ENCODE assay signal across 11 mouse cellular contexts in the genomic region with DNA sequence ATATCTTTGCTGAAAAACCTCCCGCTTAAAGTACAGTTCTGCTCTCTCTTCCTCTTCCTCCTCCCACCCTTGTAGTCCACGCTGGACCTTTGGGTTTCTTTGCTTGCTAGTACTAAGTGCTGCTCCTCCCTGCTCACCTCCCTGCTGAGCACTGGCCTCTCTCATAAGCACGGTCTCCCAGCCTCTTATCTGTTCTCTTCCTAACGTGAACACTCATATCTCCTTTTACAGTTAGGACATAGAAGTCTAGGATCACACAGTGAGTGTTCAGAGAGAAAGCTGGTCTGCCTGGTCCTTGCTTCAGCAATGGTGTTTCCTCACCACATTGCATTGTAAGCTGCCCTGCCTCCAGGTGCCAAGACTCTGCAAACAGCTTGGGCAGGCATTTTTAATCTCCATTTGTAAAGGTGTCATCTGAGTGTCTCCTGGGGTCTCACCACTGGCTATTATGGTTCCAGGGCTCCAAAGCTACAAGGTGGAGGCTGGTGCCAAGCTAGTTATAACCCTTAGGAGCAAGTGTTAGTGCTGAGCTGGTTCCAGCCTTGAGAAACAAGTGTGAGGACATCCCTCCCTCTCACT.
DNase-seq lines count a peak whose midpoint lies in the region; ATAC-seq lines count a peak whose summit lies in the region.
"Had no signal": no experiment of that assay in that cellular context is flagged by ENCODE, and none has a peak within 500 bp of the region (broad histone marks: within the 10 kb centered on the region; RNA-seq: fewer than 3 reads in every experiment).

No protein-coding gene starts in this region.

- peak overlapping the region; percentile 31 for H3K27ac ChIP-seq in lung, embryonic 16.5 days (ENCODE audit: low read length)
- H3K27ac ChIP-seq in heart, embryonic 16.5 days (ENCODE audit: low read length), result peak overlapping the region; percentile 96
- H3K27ac ChIP-seq: midbrain, embryonic 10.5 days had no signal

- H3K4me2 ChIP-seq in lung, embryonic 16.5 days (ENCODE audit: low read depth, low read length), result no peak overlapping the region
- H3K4me2 ChIP-seq in heart, embryonic 16.5 days (ENCODE audit: low read depth, low read length), result no peak overlapping the region

- H3K4me1 ChIP-seq in lung, embryonic 16.5 days (replicated peaks; ENCODE audit: control insufficient read depth, insufficient read depth, low read length), result peaks cover 37% of the 10 kb centered on the region
- peaks cover 41% of the 10 kb centered on the region for H3K4me1 ChIP-seq in heart, embryonic 16.5 days (ENCODE audit: control insufficient read depth, insufficient read depth, low read length)

- no peak overlapping the region for H3K9ac ChIP-seq in lung, embryonic 16.5 days (ENCODE audit: low read length)
- H3K9ac ChIP-seq in heart, embryonic 16.5 days (ENCODE audit: low read length), result no peak overlapping the region

- no peak for ATAC-seq in lung, embryonic 16.5 days (ENCODE audit: low read depth)
- no peak for ATAC-seq in heart, embryonic 16.5 days (replicated peaks; ENCODE audit: extremely low read depth, insufficient read depth, low FRiP score)
- 0 out of 2 replicates have a peak, but pooled peaks have one; percentile 2 for ATAC-seq in megakaryocyte, adult 5-6 weeks (ENCODE audit: poor library complexity, severe bottlenecking)
- ATAC-seq: inflammation-experienced regulatory T-cells, adult 6 months had no signal

- H3K4me3 ChIP-seq in lung, embryonic 16.5 days (ENCODE audit: low read length), result no peak overlapping the region
- H3K4me3 ChIP-seq in heart, embryonic 16.5 days (ENCODE audit: low read length), result no peak overlapping the region
- H3K4me3 ChIP-seq: midbrain, embryonic 10.5 days had no signal

- intact Hi-C loops in left cerebral cortex, postnatal 36 days (cut with DNase I), result loop anchor here (2.0 kb wide), 1 partner anchor 57 kb away; no protein-coding TSS in a partner anchor

- H3K27me3 ChIP-seq in lung, embryonic 16.5 days (ENCODE audit: control insufficient read depth, insufficient read depth, low read depth, low read length), result no peaks in the 10 kb centered on the region
- H3K27me3 ChIP-seq in heart, embryonic 16.5 days (ENCODE audit: control insufficient read depth, insufficient read depth, low read length), result no peaks in the 10 kb centered on the region

- H3K36me3 ChIP-seq in lung, embryonic 16.5 days (ENCODE audit: control insufficient read depth, insufficient read depth, low read length), result no peaks in the 10 kb centered on the region
- no peaks in the 10 kb centered on the region for H3K36me3 ChIP-seq in heart, embryonic 16.5 days (ENCODE audit: control insufficient read depth, insufficient read depth)
- H3K36me3 ChIP-seq: midbrain, embryonic 10.5 days had no signal

- peak; percentile 25 for DNase-seq in cerebellum, adult 11-12 months
- no peak for DNase-seq in cerebellum, adult 9-10 months
- DNase-seq in lung, postnatal 14 days, result no peak
- no peak for DNase-seq in urinary bladder, postnatal 14 days (ENCODE audit: low spot score)
- no peak for DNase-seq in left cerebral cortex, postnatal 36 days (ENCODE audit: low spot score in 2 of 2)
- DNase-seq: layer of hippocampus, postnatal 36 days had no signal

- no peaks in the 10 kb centered on the region for H3K9me3 ChIP-seq in lung, embryonic 16.5 days (ENCODE audit: control insufficient read depth, low read length)
- H3K9me3 ChIP-seq in heart, embryonic 16.5 days (replicated peaks; ENCODE audit: control insufficient read depth, low read length), result no peaks in the 10 kb centered on the region
- H3K9me3 ChIP-seq: midbrain, embryonic 10.5 days had no signal

- 23% methylated on average over 4 of the region's 4 CpGs for WGBS in lung, embryonic 16.5 days
- 11% methylated on average over 4 of the region's 4 CpGs for WGBS in heart, embryonic 16.5 days
